Mouse (Mus musculus) embryo, embryonic 10.5 days (tissue): ENCODE measurements around the gene Irf9.
A peak's percentile ranks its signal among the peaks of the same experiment; 100 is the strongest.

Experiments
- DNase-seq: peaks from one replicate; pipeline ENCODE4 v3.0.0-alpha.2; 2015; ENCODE audit warnings: low spot score

Gene Irf9

DNA sequence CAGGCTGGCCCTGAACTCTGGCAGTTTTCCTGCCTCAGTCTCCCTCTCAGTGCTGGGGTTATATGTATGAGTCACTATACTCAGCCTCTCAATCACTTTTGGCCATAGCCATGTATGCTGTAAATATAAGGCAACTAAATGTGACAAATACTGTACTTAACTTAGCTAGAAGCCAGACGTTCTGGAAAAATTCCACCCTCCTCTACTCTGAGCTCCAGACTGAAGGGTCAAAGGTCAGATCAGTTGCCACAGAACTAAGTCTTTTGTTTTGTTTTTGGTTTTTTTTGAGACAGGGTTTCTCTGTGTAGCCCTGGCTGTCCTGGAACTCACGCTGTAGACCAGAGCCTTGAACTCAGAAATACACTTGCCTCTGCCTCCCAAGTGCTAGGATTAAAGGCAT is 12.5 kb downstream of the Irf9 start:
- no peak for DNase-seq

DNA sequence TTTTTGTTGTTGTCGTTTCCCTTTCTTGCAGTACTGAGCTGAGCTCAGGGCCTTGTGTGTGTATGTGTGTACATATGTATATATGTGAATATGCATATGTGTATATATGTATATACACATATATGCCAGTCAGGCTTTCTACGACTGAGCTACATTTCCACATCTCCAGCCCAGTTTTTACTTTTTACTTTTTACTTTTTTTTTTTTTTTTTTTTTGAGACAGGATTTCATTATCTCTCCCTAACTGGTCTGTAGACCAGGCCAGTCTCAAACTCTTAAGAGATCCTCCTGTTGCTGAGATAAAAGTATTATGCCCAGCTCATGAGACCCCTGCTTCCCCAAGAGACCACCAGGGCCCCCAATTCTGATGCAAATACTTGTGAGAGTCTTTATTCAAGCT is 13.5 kb downstream of the Irf9 start:
- no peak for DNase-seq

DNA sequence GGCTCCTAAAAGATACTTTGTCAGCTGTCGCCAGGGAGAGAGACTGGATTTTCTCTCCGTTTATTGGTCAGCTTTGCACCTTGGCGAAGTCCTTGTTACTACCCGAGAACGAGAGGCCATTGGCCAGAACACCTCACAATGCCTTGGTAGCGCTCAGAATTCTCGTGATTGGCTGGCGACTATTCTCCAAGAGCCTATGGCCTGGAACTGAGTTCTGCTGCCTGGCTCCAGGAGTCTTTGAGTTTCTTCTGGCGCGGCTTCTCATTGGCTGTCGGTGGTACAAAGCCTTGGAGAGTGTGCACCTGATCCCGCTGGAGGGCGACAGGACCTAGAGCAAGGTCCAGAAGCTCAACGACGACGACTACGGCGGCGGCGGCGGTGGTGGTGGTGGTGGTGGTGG is 14.5 kb downstream of the Irf9 start, which contains the start of gene Rec8:
Gene Rec8 (plus strand): TSS at position 216 of the 400 bp plus-strand sequence.
- peak; percentile 78 for DNase-seq

DNA sequence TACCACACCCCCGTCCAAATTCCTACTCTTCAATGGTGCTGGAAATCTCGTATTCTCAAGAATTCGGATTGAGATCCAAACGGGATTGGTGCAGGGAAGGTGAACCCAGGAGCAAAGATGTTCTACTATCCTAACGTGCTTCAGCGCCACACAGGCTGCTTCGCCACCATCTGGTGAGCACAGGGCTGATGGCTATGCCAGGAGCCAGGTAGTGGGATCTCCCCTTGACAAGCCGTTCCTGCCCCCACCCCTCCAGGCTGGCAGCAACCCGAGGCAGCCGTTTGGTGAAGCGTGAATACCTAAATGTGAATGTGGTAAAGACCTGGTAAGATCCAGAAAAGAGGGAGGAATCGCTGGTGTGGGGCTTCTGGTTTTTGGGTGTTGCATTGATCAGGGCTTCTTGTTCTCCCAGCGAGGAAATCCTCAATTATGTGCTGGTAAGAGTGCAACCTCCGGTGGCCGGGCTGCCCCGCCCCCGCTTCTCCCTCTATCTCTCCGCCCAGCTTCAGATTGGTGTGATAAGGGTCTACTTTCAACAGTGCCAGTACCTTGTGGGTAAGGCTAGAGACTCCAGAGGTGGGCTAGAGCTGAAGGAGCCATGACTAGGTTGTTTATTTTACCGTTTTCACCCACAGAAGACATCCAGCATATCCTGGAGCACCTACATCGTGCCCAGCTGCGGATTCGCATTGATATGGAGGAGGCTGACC is 15.3 kb downstream of the Irf9 start:
- no peak for DNase-seq

DNA sequence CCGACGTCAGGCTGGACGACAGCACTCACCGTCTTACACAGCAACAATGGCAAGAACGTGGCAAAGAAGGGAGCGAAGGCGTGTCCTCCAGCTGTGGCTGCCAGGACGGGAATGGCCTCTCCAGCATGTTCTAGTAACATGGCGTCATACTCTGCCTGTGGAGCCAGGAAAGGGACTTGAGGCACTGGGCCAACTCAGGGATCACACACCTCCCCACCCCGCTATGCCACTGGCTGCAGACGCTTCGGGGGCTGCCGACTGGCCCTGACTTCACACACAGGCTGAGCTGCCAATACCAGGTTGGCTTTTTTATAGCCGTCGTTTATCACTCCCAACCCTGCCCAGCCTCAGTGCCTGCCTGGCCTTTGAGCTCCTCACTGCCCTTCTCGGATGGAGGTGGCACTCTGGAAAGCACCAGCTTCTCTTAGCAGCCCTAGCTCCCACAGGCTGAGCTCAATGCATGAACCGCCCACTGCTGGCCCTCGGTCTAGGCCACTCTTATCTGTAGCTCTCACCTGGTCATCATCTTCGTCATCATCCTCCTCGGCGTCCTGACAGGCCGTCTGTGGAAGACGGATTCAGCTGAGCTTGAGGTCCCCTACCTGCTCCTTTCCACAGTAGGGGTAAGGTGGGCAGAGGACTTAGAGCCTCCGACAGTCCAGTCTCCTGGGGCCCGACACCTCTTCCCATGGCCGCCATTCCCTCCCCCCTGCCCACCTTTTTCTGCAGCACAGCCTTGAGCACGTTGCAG is 24.9 kb downstream of the Irf9 start:
- DNase-seq: no peak

DNA sequence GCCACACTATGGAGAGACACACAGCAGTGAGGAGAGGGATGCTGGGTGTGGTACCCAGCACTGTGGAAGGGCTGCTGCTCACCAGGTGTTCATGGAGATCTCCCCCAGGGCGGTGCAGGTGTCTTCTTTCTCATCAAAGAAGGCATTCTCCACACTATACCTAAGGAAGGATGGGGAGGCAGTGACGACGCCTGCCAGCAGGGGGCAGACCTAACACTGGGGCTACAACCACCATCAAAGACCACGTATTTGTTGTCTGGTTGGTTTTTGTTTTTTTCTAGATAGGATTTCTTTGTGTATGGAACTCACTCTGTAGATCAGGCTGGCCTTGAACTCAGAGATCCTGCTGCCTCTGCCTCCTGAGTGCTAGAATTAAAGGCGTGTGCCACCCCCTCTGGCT is 25.9 kb downstream of the Irf9 start:
- peak; percentile 40 for DNase-seq

DNA sequence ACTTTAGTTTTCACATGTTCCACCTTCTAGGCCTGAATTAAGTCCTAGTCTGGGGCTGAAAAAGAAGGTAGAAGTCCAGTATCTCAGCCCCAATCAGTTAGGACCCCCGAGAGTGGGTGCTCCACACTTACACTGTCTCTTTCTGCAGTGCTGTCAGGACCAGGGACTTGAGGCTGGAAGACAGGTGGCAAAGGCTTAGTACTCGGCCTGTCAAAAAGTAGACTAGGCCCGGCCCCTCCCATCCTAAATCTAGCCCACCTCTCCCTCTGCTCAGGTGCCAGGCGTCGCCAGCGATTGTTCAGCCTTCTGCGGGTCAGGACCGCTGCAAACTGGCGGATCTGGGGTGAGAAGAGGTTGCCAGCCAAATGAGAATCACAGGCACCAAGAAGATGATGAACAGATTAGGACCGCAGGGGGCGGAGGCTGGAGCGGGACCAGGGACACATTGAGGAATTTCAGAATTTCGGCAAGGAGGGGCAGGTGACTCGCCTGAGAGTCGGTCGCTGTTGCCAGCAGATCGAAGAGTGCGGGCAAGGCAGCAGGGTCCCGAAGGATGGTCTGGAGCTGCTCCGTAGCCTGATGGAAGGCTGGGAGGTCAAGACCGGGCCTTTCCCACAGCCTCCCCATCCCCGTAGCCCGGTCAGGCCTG is 31.6 kb downstream of the Irf9 start:
- no peak for DNase-seq

DNA sequence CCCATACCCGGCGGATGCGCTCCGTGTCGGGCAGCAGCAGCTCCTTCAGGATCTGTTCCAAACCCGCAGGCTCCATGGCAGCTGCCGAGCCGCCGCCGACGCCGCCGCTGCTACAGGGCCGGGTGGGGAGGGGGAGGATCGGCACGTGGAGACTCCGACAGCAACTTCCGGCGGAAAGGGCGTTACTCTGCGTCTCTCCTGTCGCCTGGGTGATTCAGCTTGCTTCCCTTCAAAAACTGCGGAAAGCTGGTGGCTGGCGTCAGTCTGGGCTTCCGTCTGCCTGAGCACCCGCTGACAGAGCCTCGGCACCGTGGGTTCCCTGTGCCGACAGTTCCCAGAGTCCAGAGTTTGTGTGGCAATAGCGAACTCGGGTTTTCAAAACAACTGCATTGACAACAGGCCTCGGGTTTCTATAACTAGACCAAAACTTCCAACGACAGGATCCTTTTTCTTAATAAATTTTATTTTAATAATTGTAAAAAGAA is 32.2 kb downstream of the Irf9 start, which contains the start of gene Ipo4:
Gene Ipo4 (minus strand): TSS at position 435 of the 485 bp plus-strand sequence.
- peak; percentile 96 for DNase-seq

DNA sequence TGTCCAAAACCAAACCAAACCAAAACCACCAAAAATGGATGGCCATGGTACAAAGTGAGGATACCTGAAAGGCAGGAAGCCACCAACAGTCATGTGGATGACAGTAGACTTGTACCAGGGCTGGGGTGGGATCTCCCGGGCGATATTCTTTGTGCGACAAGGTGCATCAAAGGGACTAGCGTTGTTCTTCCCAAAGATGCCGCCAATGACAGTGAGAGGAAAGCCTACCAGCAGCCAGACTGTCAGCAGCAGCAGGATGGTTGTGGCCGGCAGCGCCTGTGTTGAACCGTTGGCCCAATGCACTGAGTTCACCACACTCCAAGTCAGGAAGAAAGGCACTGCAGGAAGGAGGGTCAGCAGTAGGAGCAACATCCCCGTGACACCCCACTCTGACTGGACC is 34.4 kb downstream of the Irf9 start, which contains the start of gene Gm49378:
Gene Gm49378 (minus strand): TSS at position 101 of the 400 bp plus-strand sequence.
- DNase-seq: no peak

DNA sequence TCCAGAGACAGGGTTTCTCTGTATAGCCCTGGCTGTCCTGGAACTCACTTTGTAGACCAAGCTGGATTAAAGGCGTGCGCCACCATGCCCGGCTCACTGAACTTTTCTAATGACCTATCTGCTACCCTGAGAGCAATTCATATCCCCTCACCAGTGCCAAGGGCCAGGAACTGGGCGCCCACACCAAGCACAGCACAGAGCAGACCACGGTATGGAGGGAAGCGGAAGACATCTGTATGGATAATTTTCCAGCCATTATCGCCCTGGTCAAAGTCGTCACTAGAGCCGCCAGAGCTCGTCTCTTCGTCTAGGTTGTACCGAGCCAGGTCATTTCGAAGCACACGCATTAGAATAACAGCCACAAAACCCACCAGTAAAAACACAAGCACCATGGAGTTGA is 37.4 kb downstream of the Irf9 start:
- no peak for DNase-seq

DNA sequence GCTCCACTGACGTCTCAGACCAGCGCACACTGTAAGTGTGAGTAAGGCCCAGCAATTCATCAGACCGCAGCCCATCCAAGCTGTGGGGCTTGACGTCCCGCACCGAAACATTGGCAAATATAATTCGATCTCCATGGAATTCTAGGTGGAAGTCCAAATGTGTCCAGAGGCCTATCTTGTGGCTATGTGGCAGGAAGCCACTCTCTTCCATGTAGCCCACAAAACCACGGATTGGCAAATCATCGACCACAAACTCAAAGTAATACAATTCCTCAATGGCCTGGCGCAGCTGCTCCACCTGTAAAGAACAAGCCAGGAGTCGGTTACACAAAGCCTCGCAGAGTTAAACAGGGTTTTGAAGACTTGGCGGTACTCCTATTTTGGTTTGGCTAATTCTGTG is 37.9 kb downstream of the Irf9 start:
- DNase-seq: no peak

DNA sequence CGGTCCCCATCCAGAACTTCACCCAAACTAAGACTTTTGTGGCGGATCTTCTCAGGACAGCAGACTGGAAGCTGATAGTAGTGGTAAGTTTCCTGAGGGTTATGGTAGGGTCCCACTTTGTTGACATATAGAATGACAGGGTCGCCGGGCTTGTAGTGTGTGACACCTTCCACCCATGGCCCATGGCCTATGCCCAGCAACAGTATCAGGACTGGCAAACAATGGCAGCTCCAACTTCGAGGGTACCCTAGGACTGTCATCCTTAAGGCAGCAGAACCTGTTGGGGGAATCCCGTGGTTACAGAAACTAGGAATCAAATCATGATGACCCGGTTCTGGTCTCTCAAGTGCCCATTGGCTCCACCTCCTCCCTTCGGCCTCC is 39.3 kb downstream of the Irf9 start:
- DNase-seq: no peak

DNA sequence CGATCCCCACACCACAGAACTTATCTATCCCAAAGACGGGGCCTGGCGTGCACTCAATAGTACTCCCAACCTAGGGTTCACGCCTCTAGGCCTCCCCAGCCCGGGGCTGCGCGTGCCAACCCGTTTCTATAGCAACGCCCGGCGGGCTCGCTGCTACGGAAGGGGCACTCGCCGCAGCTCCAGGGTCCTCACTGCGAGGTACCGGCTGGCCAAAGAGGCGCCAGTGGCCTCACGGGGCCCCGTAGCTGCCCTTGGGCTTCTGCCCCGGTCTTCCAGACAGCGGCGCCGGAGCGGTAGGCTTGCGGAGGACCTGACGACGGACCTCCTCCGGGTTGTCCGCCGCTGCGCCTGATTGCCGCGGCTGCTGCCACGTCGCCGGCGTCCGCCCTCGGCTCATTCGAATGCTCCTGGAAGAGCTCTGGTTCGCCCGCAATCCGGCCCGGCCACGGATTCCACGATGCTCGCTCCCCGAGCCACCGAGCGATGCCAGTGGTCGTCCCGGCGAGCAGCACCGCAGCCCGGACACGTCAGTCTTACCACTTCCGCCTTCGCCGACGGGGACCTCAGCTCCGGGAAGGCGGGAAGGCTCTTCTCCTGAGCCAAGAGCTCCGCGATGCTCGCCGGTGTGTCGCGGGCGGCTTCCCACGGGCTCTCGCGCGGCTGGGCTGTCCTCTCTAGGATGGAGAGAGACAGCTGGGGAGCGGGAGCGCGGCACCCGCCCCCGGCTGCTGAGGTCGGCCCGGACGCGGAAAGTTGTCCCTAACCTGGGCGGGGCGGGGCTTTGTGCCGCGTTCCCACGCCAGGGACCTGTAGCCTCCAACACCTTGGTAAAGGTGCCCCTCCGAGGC is 39.9 kb downstream of the Irf9 start, which contains the start of gene Tm9sf1:
Gene Tm9sf1 (minus strand): TSS at position 747 of the 848 bp plus-strand sequence.
- DNase-seq: peak; percentile 84

DNA sequence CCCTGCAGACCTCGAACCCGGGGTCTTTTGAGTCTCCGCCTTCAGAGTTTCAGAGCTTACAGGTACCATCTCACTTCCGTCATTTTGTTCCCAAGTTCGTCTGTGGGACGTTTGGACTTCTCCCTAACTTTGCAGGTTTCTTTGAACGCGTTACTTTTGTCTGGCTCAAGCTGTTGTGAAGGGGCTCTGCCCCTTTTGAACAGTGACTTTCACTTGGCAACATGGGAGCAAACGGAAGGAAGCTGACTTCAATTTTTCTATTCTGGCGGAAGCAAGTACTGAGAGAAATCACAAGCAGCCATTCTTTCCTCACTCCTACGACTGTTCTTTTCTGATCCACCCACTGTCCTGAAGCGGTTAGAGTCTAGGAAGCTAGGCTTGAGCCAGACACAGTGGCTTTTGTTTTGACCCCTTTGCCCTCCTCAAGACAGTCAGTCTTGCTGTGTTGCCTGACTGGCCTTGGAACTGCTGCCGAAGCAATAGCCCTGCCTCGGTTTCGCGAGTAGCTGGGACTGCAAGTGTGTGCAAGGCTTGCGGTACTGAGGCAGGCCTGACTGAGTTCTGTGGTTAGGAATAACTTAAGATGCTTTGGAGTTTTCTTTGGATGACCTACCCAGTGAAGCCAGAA is 41.0 kb downstream of the Irf9 start:
- peak; percentile 21 for DNase-seq

DNA sequence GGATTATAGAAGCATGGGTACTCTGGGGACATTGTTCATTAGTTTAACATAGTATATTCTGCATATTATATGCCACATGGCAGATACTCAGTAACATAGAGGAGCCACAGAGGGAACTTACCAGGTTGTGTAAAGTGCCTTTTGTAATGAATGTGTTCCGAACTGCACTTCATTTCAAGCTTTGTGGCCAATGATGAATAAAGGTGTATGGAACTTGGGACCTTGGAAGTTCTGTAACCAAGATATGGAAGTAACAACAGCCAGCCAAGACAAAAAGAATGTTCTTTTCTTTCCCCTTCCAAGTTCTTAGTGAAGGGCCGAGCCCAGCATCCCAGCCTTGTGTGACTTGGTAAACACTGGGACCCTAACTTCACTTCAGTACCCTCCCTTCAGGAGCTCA is 46.5 kb downstream of the Irf9 start, which contains the start of gene Tssk4:
Gene Tssk4 (plus strand): TSS at position 301 of the 400 bp plus-strand sequence.
- DNase-seq: no peak

DNA sequence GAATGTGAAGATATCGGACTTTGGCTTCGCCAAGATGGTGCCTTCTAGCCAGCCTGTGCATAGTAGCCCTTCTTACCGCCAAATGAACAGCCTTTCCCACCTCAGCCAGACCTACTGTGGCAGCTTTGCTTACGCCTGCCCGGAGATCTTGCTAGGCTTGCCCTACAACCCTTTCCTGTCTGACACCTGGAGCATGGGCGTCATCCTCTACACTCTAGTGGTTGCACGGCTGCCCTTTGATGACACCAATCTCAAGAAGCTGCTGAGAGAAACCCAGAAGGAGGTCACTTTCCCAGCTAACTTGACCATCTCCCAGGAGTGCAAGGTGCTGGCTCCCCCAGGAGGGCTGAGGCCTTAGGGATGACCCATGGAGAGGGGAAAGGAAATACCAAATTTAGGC is 48.2 kb downstream of the Irf9 start:
- DNase-seq: no peak

DNA sequence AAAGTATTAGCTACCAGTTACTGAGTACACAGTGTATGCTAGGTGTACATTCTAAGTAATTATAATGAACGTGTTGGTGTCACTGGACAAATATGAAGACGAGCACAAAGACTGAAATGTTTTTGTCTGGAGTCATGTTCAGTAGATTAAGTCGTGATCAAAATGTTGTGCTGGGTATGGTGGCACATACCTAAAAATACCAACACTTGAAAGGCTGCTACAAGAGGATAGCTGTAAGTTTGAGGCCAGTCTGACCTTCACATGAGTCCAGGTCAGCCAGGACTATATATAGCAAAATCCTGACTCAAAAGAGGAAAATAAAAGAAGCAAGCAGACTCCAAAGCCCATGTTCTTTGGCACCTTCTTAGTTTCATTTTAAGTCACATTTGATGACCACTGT is 53.6 kb downstream of the Irf9 start:
- no peak for DNase-seq

DNA sequence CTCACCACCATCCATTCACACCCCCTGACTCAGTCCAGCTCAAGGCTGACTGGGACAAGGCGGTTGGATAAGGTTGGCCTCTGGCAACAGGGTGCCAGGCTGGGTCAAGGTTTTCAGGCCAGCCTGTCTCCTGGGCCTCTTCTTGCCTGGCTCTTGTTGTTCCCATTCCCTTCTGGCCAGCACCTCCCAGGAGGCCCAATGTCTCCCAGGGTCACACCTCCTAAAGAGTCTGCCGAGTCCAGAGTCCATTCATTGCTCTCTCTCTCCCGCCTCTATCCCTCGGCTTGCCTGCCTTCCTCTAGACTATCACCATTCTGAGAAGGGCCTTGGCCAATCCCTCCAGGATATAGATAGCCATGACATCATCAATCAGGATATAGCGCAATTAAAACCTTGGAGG is 54.6 kb downstream of the Irf9 start:
- no peak for DNase-seq
